Mouse (Mus musculus) WW6 (cell line): ENCODE results near the gene Gm5891.
"Not testable (repeated sequence)": the region's sequence is repeated elsewhere in the genome, so short reads cannot be mapped to it uniquely, and the experiment has no call there.

ENCODE experiments used
- DNase-seq: peaks from one replicate; pipeline ENCODE4 v3.0.0-alpha.2; 2013; ENCODE audit warnings: low read depth, low spot score

Gm5891 gene

GRCm38 (mm10) chr7:21921191-21921590 lies at the start of gene Gm5891:
TSS of gene Gm5891 (minus strand) at chr7:21921291.
- DNase-seq = not testable (repeated sequence)
